Mouse (Mus musculus) megakaryocyte-erythroid progenitor cell, adult 5-6 weeks (primary cell): ENCODE results near the gene Fry. TPM values are rescaled to one million over a fixed set of nuclear protein-coding genes. Genes with fewer than 3 reads are reported as not detected.
A peak's percentile ranks its signal among the peaks of the same experiment; 100 is the strongest.
"Not testable (repeated sequence)": the region's sequence is repeated elsewhere in the genome, so short reads cannot be mapped to it uniquely, and the experiment has no call there.

Experiments used
- ATAC-seq: replicated peaks from 2 replicates; pipeline ENCODE4 v1.8.0; 2016; ENCODE audit warnings: mild to moderate bottlenecking, inconsistent platforms; ENCODE audit not compliant: severe bottlenecking, poor library complexity, low FRiP score, low TSS enrichment
- total RNA-seq, 2 experiments: library from RNA; stranded (forward) in 1 of 2; stranded (reverse) in 1 of 2; fragments of 200-1000, 215-1000 nt in 1 of 2; fragments of >200 nt in 1 of 2; fragmentation: Nextera tagmentation in 1 of 2; gene quantifications; 2 replicates each; pipeline ENCODE4 v1.2.3; 2014 to 2017

Gene Fry
- total RNA-seq, 2 experiments from 2014 or later: 8.3 to 12.9 TPM

GRCm38 (mm10) chr5:150465218-150465617 is 346.8 kb downstream of the Fry start:
- ATAC-seq: peak; percentile 10; the same call in 1 of the 2 replicates

DNA sequence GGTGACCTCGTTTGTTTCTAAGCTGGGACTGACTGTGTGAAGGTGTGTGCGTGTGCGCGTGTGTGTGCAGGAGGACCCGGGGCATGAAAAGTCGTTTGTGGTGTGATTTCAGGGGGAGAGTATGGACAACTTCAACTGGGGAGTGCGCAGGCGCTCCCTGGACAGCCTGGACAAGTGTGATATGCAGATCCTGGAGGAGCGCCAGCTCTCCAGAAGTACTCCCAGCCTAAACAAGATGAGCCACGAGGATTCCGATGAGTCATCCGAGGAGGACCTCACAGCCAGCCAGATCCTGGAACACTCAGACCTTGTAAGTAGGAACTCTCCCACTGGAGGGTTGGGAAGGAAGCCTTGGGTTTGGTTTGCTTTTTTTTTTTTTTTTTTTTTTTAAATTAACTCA is 347.7 kb downstream of the Fry start:
- peak; percentile 79 for ATAC-seq

DNA sequence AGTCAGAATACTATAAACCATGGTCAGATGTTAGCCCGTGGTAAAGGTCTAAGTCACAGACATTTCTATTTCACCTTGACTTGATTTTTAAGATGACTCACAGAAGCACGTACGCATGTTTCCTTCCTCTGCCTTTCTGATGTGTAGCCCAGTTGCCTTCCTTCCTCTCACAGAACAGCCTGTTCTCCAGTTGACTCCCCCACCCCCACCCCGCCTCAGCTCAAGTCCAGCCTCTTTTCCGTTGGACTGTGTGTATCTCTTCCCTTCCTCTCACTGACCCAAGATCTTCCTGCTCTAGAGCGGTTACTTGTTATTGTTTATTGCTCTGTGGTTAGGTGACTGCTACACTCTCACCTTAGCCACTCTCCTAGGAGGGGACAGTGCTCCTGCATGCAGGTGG is 350.0 kb downstream of the Fry start:
- peak; percentile 35 for ATAC-seq

DNA sequence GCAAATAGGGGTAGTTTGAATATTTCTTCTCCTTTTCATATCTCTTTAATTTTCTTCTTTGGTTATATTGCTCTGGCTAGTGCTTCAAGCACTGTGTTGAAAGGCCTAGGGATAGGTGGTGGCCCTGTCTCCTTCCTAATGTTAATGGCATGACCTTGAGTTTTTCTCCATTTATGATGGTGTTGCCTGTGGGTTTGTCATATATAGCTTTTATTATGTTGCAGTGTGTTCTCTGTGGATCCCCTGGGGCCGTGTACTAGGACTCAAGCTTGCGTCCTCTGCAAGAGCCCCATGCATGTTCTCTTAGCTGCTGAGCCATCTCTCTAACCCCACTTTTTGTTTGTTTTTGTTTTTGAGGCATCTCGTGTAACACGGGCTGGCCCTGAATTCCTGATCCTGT is 358.9 kb downstream of the Fry start:
- ATAC-seq: no peak

DNA sequence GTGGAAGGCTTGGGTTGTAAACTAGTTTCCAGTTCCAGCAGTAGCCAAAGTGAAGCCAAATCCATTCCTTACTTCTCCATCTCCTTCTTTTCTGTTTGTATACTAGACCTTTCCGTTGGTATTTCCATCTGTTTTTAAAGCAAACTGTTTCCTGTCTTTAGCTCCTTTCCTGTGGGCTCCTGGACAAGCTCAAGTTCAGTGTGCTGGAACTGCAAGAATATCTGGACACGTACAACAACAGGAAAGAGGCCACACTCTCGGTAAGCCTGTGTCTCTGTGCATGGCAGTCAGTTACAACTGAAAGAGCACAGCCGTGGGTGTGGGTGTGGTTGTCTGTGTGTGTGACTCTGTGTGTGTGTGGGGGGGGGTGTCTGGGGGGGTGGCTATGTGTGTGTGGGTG is 360.2 kb downstream of the Fry start:
- ATAC-seq: 0 out of 2 replicates have a peak, but pooled peaks have one; percentile 22

DNA sequence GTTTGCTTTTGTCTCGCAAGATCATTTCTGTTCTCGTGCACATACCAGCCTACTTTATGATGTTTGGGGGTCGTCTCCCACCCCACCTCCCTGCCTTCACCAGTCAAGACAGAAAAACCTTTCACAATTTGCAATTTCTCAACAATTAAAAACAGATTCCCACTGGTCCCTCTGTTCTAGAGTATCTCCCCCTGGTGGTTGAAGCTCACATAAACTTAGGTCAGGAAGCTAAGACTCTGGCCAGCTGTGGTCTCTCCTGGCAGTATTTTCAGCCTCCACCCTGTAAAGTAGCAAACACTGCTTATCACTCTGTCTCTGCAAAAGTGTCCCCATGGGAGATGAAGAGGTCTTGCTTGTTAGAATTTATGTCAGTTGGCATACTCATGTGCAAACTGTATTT is 366.8 kb downstream of the Fry start:
- ATAC-seq: peak; percentile 93

- ATAC-seq: no peak
These were observed 371.8 kb downstream of the Fry start for GRCm38 (mm10) chr5:150490285-150490684.

GRCm38 (mm10) chr5:150490821-150491220 is 372.4 kb downstream of the Fry start:
- no peak for ATAC-seq

DNA sequence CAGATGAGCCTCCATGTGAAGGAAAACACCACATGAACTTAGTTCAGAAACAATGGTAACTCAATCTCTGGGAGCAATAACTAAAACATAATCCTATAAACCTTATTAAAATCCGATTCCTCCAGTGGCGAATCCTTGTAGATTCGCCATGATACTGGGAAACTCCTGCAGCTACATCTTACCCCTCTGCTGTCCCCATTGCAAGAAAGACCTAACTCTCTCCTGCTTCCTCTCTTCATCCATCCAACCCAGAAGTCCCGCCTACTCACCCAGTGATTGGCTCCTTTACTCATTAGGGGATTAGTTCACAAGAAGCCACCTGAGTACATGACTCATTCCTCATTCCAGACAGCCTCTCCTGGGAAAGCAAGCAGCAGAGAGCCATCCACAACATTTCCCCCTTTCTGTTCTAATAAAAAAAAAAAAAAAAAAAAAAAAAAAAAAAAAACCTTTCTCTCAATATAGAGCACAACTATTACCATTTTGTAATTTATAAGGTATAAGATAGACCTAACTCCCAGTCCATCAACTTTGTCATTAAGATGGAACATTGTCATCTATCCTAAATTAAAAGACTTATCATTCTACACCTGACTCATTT is 373.2 kb downstream of the Fry start:
- ATAC-seq: not testable (repeated sequence)

DNA sequence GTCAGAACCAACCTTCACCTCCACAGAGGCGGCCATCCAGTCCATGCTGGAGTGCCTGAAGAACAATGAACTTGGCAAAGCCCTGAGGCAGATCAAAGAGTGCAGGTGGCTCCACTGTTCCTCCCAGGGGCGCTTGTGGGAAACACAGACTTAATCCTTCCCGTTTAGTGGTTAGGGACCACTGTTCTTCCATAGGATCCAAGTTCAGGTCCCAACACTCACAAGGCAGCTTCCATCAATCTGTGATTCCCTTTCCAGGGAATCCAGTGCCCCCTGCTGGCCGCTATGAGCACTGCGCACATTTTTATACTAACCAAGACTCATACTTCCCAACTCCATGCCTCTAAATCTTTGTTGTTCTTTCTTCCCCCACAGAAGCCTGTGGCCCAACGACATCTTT is 377.3 kb downstream of the Fry start:
- ATAC-seq: peak; percentile 86

GRCm38 (mm10) chr5:150510451-150511225 is 392.2 kb downstream of the Fry start:
- ATAC-seq: peak; percentile 66

DNA sequence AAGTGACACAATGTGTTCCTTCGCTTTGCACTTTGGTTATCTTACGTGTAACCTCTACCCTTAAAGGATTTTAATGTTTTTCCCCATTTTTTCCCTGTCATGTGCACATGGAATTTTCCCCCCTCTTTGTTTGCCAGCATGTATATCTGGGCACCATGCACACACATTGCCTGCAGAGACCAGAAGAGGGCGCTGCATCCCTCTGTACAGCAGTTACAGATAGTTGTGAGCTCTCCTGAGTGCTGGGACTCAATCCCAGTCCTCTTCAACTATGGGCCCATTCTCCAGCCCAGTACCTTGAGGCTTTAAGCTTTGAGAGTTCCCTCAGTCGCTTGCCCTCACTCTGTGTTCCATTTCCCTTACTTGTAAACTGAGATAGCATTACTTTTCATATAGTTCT is 394.8 kb downstream of the Fry start:
- ATAC-seq: no peak

- ATAC-seq: 0 out of 2 replicates have a peak, but pooled peaks have one; percentile 50
These were observed 395.6 kb downstream of the Fry start for GRCm38 (mm10) chr5:150514027-150514426.

- no peak for ATAC-seq
These were observed 399.6 kb downstream of the Fry start, which contains the start of gene Zar1l for GRCm38 (mm10) chr5:150518064-150518463. Zar1l (minus strand) TSS chr5:150518164.

DNA sequence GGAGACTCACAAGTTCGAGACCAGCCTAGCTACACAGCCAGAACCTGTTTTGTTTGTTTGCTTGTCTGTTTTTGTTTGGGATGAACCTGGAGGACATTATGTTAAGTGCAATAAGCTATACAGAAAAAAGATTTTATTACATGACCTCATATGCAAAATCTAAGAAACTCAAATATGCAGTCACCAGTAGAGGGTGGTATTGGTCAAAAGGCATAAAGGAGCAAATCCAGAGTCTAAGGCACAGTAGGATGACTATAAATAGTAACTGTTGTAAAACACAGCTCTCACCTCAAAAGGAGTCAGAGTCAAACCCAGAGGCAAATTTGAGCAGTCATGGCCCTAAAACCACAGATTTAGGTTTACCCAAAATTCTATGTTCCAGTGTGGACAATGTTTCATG is 401.1 kb downstream of the Fry start:
- ATAC-seq: peak; percentile 35; the same call in 1 of the 2 replicates

- ATAC-seq: peak; percentile 94
These were observed 403.8 kb downstream of the Fry start, which contains the start of gene Brca2 for GRCm38 (mm10) chr5:150521937-150522866. Brca2 (plus strand) TSS chr5:150522630.

GRCm38 (mm10) chr5:150522867-150523234 is 404.4 kb downstream of the Fry start:
- peak; percentile 42 for ATAC-seq

GRCm38 (mm10) chr5:150525239-150525638 is 406.8 kb downstream of the Fry start:
- ATAC-seq: no peak

DNA sequence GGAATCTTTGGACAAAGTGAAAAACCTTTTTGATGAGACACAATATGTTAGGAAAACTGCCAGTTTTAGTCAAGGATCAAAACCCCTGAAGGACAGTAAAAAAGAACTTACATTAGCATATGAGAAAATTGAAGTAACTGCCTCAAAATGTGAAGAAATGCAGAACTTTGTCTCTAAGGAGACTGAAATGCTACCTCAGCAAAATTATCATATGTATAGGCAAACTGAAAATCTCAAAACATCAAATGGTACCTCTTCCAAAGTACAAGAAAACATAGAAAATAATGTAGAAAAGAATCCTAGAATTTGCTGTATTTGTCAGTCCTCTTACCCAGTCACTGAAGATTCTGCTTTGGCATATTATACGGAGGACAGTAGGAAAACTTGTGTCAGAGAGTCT is 422.9 kb downstream of the Fry start:
- no peak for ATAC-seq

GRCm38 (mm10) chr5:150543184-150543583 is 424.7 kb downstream of the Fry start:
- ATAC-seq: no peak
